11 mouse cellular contexts compared by ENCODE assay signal in genomic region chr1:34839241-34839640, GRCm38 (mm10). TPM values are rescaled to one million over a fixed set of nuclear protein-coding genes. Genes with fewer than 3 reads are reported as not detected.
DNase-seq lines count a peak whose midpoint lies in the region; ATAC-seq lines count a peak whose summit lies in the region.
"Had no signal": no experiment of that assay in that cellular context is flagged by ENCODE, and none has a peak within 500 bp of the region (broad histone marks: within the 10 kb centered on the region; RNA-seq: fewer than 3 reads in every experiment).

No protein-coding gene starts in this region.

- peaks cover 46% of the 10 kb centered on the region for H3K4me1 ChIP-seq in heart, embryonic 15.5 days (replicated peaks)
- H3K4me1 ChIP-seq in midbrain, embryonic 10.5 days, result peaks cover 42% of the 10 kb centered on the region
- H3K4me1 ChIP-seq in midbrain, embryonic 11.5 days (ENCODE audit: control insufficient read depth, insufficient read depth, low read length), result peaks cover 25% of the 10 kb centered on the region
- H3K4me1 ChIP-seq in brown adipose tissue, adult 24 weeks (ENCODE audit: control insufficient read depth, insufficient read depth, insufficient read length, low read length), result peaks cover 21% of the 10 kb centered on the region

- H3K27ac ChIP-seq in heart, embryonic 15.5 days, result peak overlapping the region; percentile 53
- no peak overlapping the region for H3K27ac ChIP-seq in midbrain, embryonic 10.5 days (replicated peaks)
- H3K27ac ChIP-seq in midbrain, embryonic 11.5 days (ENCODE audit: low read depth, low read length), result no peak overlapping the region
- H3K27ac ChIP-seq in brown adipose tissue, adult 24 weeks (replicated peaks; ENCODE audit: low read depth, low read length), result peak overlapping the region; percentile 56
- H3K27ac ChIP-seq: forebrain, embryonic 12.5 days; intestine, embryonic 15.5 days had no signal

- no peak for DNase-seq in heart, adult 8-10 months (ENCODE audit: low spot score)
- no peak for DNase-seq in midbrain, embryonic 10.5 days (ENCODE audit: low spot score)
- no peak for DNase-seq in midbrain, embryonic 11.5 days (ENCODE audit: low spot score, missing footprints)
- no peak for DNase-seq in gastrocnemius, postnatal 25 days
- no peak for DNase-seq in cerebellum, adult 11 months
- DNase-seq: embryo, embryonic 11 days had no signal

- no peak overlapping the region for H3K4me2 ChIP-seq in heart, embryonic 15.5 days
- H3K4me2 ChIP-seq in midbrain, embryonic 11.5 days, result no peak overlapping the region; the same call in 1 of the 2 replicates
- H3K4me2 ChIP-seq: intestine, embryonic 15.5 days had no signal

- H3K27me3 ChIP-seq in heart, embryonic 15.5 days, result no peaks in the 10 kb centered on the region
- no peaks in the 10 kb centered on the region for H3K27me3 ChIP-seq in midbrain, embryonic 10.5 days (ENCODE audit: low read depth, poor library complexity, severe bottlenecking)
- no peaks in the 10 kb centered on the region for H3K27me3 ChIP-seq in midbrain, embryonic 11.5 days (ENCODE audit: control insufficient read depth, insufficient read depth, low read length)
- H3K27me3 ChIP-seq: forebrain, embryonic 12.5 days; intestine, embryonic 15.5 days had no signal

- 48% methylated on average over 12 of the region's 12 CpGs for WGBS in heart, embryonic 15.5 days
- WGBS in midbrain, embryonic 10.5 days, result 82% methylated on average over 12 of the region's 12 CpGs
- WGBS in midbrain, embryonic 11.5 days, result 75% methylated on average over 12 of the region's 12 CpGs

- peaks cover 10% of the 10 kb centered on the region; the same call in 1 of the 2 replicates for H3K36me3 ChIP-seq in heart, embryonic 15.5 days
- H3K36me3 ChIP-seq in midbrain, embryonic 10.5 days, result peaks cover 40% of the 10 kb centered on the region
- H3K36me3 ChIP-seq in midbrain, embryonic 11.5 days (ENCODE audit: control insufficient read depth, insufficient read depth, low read length), result peaks cover 4% of the 10 kb centered on the region

- H3K9ac ChIP-seq in heart, embryonic 15.5 days, result no peak overlapping the region
- H3K9ac ChIP-seq in midbrain, embryonic 11.5 days (ENCODE audit: low read length), result no peak overlapping the region
- H3K9ac ChIP-seq: forebrain, embryonic 12.5 days; intestine, embryonic 15.5 days had no signal

- no peaks in the 10 kb centered on the region for H3K9me3 ChIP-seq in heart, embryonic 15.5 days (replicated peaks)
- no peaks in the 10 kb centered on the region for H3K9me3 ChIP-seq in midbrain, embryonic 10.5 days (replicated peaks)
- H3K9me3 ChIP-seq in midbrain, embryonic 11.5 days (ENCODE audit: control insufficient read depth, low read length), result no peaks in the 10 kb centered on the region
- H3K9me3 ChIP-seq: forebrain, embryonic 12.5 days; intestine, embryonic 15.5 days had no signal

- no peak for ATAC-seq in heart, embryonic 15.5 days (replicated peaks; ENCODE audit: insufficient number of reproducible peaks, insufficient read depth, low FRiP score, low read depth)
- ATAC-seq in midbrain, embryonic 11.5 days (ENCODE audit: low FRiP score), result no peak
- peak; percentile 32; the same call in 1 of the 2 replicates for ATAC-seq in megakaryocyte-erythroid progenitor cell, adult 5-6 weeks (replicated peaks; ENCODE audit: low FRiP score, low TSS enrichment, poor library complexity, severe bottlenecking)
- ATAC-seq: intestine, embryonic 15.5 days had no signal

- no peak overlapping the region for H3K4me3 ChIP-seq in heart, embryonic 15.5 days
- H3K4me3 ChIP-seq in midbrain, embryonic 10.5 days, result 0 out of 2 replicates have a peak overlapping the region, but pooled peaks have one; percentile 14
- no peak overlapping the region for H3K4me3 ChIP-seq in midbrain, embryonic 11.5 days (ENCODE audit: low read depth, low read length)
- H3K4me3 ChIP-seq in brown adipose tissue, adult 24 weeks (ENCODE audit: insufficient read depth, low read depth, low read length), result 0 out of 2 replicates have a peak overlapping the region, but pooled peaks have one; percentile 10
- H3K4me3 ChIP-seq: forebrain, embryonic 12.5 days; intestine, embryonic 15.5 days had no signal

RNA-seq across cellular contexts. Expression of gene Fam168b, which starts 3.6 kb away (rescaled TPM):
- 32.9 and 50.4 TPM in 2 replicates for polyA plus RNA-seq in heart, embryonic 15.5 days (2015; fragmentation: Nextera tagmentation; extraction: Ambion mirVana)
- total RNA-seq in heart, adult 8-10 months (2022), result 10 to 100 TPM; 33.7 to 45.7 (median 38.6) TPM
- 115 and 138 TPM in 2 replicates for polyA plus RNA-seq in midbrain, embryonic 10.5 days (2016; fragmentation: Nextera tagmentation; extraction: Ambion mirVana)
- polyA plus RNA-seq in midbrain, embryonic 11.5 days (2014; fragmentation: Nextera tagmentation; extraction: Ambion mirVana), result 104 and 114 TPM in 2 replicates
- polyA plus RNA-seq in brown adipose tissue, adult 24 weeks (2012; ENCODE audit: insufficient read depth, insufficient read length, missing spikeins), result 40.5 and 48.7 TPM in 2 replicates
- total RNA-seq in megakaryocyte-erythroid progenitor cell, adult 5-6 weeks (2014; fragmentation: Nextera tagmentation), result 49.0 and 63.7 TPM in 2 replicates
- 48.1 and 62.1 TPM in 2 replicates for total RNA-seq in megakaryocyte-erythroid progenitor cell, adult 5-6 weeks (2017)
- 10 to 100 TPM; 26.3 to 27.2 TPM for total RNA-seq in gastrocnemius, postnatal 25 days (2021)

RNA-seq across cellular contexts. Expression of gene Plekhb2, which starts 10.5 kb away (rescaled TPM):
- polyA plus RNA-seq in heart, embryonic 15.5 days (2015; fragmentation: Nextera tagmentation; extraction: Ambion mirVana), result 60.0 and 60.8 TPM in 2 replicates
- 100 to 1,000 TPM; 110 to 123 (median 116) TPM for total RNA-seq in heart, adult 8-10 months (2022)
- polyA plus RNA-seq in midbrain, embryonic 10.5 days (2016; fragmentation: Nextera tagmentation; extraction: Ambion mirVana), result 50.8 and 56.8 TPM in 2 replicates
- polyA plus RNA-seq in midbrain, embryonic 11.5 days (2014; fragmentation: Nextera tagmentation; extraction: Ambion mirVana), result 52.5 and 56.3 TPM in 2 replicates
- polyA plus RNA-seq in brown adipose tissue, adult 24 weeks (2012; ENCODE audit: insufficient read depth, insufficient read length, missing spikeins), result 52.5 and 62.4 TPM in 2 replicates
- total RNA-seq in megakaryocyte-erythroid progenitor cell, adult 5-6 weeks (2014; fragmentation: Nextera tagmentation), result 20.7 and 25.3 TPM in 2 replicates
- total RNA-seq in megakaryocyte-erythroid progenitor cell, adult 5-6 weeks (2017), result 8.9 and 13.9 TPM in 2 replicates
- 10 to 100 TPM; 37.8 to 39.2 TPM for total RNA-seq in gastrocnemius, postnatal 25 days (2021)

Comparison
In these comparisons a context has a peak if more than half of its experiments do, and no peak if none do; other contexts are left out.
1. H3K4me3 ChIP-seq: peak in midbrain, embryonic 10.5 days (single experiment) and brown adipose tissue, adult 24 weeks (single experiment); none in heart, embryonic 15.5 days (single experiment) and midbrain, embryonic 11.5 days (single experiment).
2. H3K27ac ChIP-seq: peak in heart, embryonic 15.5 days (single experiment) and brown adipose tissue, adult 24 weeks (single experiment); none in midbrain, embryonic 10.5 days (single experiment) and midbrain, embryonic 11.5 days (single experiment).